Mouse (Mus musculus): ENCODE results near the gene Syn3.
"Not testable (repeated sequence)": the region's sequence is repeated elsewhere in the genome, so short reads cannot be mapped to it uniquely, and the experiment has no call there.

DNA sequence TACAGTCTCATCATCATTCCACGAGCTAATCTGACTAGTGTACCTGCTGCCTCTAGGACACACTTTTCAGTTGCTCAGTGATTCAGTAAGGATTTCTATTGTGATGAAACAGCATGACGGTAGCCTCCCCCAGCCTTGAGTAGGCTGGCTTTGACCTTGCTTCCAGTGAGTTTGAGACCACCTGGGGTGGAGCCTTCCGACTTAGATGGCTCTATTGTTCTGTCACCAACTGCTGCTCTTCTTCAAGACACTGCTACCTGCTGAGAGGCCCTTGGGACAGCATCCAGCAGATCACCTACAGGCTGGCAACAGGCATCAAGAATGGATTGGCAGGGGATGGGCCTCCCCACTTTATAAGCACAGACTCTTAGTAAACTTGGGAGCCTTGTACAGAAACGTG is 63.7 kb downstream of the Syn3 start:
- not testable (repeated sequence) for TF ChIP-seq CTCF (IDR thresholded peaks at IDR 0.05; ENCODE audit: extremely low read depth, insufficient read depth, insufficient read length, insufficient replicate concordance); POLR2A (IDR thresholded peaks at IDR 0.05; ENCODE audit: low read depth, low read length)
